Mouse (Mus musculus) midbrain, embryonic 11.5 days (tissue): ENCODE measurements around the gene Olfr553. TPM values are rescaled to one million over a fixed set of nuclear protein-coding genes. Genes with fewer than 3 reads are reported as not detected.
"Not testable (repeated sequence)": the region's sequence is repeated elsewhere in the genome, so short reads cannot be mapped to it uniquely, and the experiment has no call there.

ENCODE experiments used
- ATAC-seq: fragments of 200-750 bp; cut with Nextera tagmentation; 2 replicates; pipeline ENCODE4 v1.8.0; 2017; ENCODE audit warnings: moderate TSS enrichment, moderate library complexity; ENCODE audit not compliant: low FRiP score
- DNase-seq: peaks from one replicate; pipeline ENCODE4 v3.0.0; 2015; ENCODE audit warnings: low spot score; ENCODE audit errors: missing footprints
- H3K27ac ChIP-seq: fragments of 300-500 bp; sonication (generic); 2 replicates; pipeline ENCODE4 v1.5.1; 2014; ENCODE audit warnings: low read depth, low read length
- H3K27me3 ChIP-seq: fragments of 300-500 bp; sonication (generic); 2 replicates; pipeline ENCODE4 v1.6.1; 2014; ENCODE audit warnings: mild to moderate bottlenecking, low read length, moderate library complexity, mixed read lengths; ENCODE audit not compliant: control insufficient read depth, insufficient read depth
- H3K36me3 ChIP-seq: fragments of 300-500 bp; sonication (generic); 2 replicates; pipeline ENCODE4 v1.6.1; 2014; ENCODE audit warnings: mild to moderate bottlenecking, low read length, moderate library complexity, mixed read lengths; ENCODE audit not compliant: control insufficient read depth, insufficient read depth
- H3K4me1 ChIP-seq: fragments of 300-500 bp; sonication (generic); 2 replicates; pipeline ENCODE4 v1.6.1; 2014; ENCODE audit warnings: low read length; ENCODE audit not compliant: control insufficient read depth, insufficient read depth
- H3K4me2 ChIP-seq: fragments of 300-500 bp; sonication (generic); 2 replicates; pipeline ENCODE4 v1.6.1; 2014; ENCODE audit warnings: mild to moderate bottlenecking, moderate library complexity
- H3K4me3 ChIP-seq: fragments of 300-500 bp; sonication (generic); 2 replicates; pipeline ENCODE4 v1.5.1; 2014; ENCODE audit warnings: low read depth, low read length
- H3K9ac ChIP-seq: fragments of 300-500 bp; sonication (generic); 2 replicates; pipeline ENCODE4 v1.6.1; 2014; ENCODE audit warnings: low read length
- H3K9me3 ChIP-seq: fragments of 300-500 bp; sonication (generic); 2 replicates; pipeline ENCODE4 v1.6.1; 2016; ENCODE audit warnings: low read length; ENCODE audit not compliant: control insufficient read depth
- WGBS: fragments of 180-500 bp; shearing (Covaris S2); extraction: QIAGEN DNeasy Blood & Tissue Kit; methylation state at CpG from one replicate; pipeline ENCODE4 v1.1.7; 2014; 5-methylcytosine and 5-hydroxymethylcytosine counted together
- polyA plus RNA-seq: library from polyadenylated mRNA; unstranded; fragments of >200 nt; fragmentation: Nextera tagmentation; extraction: Ambion mirVana; gene quantifications from 2 replicates; pipeline ENCODE4 v1.2.1, GENCODE M21; 2014

Gene Olfr553
- polyA plus RNA-seq = not detected in 2 replicates

GRCm38 (mm10) chr7:102618118-102618517 lies at the start of gene Olfr553:
Gene Olfr553, minus strand, starts transcription at chr7:102618218.
- no peak within 1 kb of the TSS for H3K4me3 ChIP-seq
- no peaks in the 10 kb centered on the region for H3K36me3 ChIP-seq

GRCm38 (mm10) chr7:102665378-102665777 lies 47.4 kb upstream of the Olfr553 start:
- ATAC-seq (no peak), DNase-seq (peak; percentile 87)
- Histone ChIP-seq H3K4me1 (no peaks in the 10 kb centered on the region), H3K27ac (no peak overlapping the region), H3K9ac (no peak overlapping the region), H3K27me3 (no peaks in the 10 kb centered on the region), H3K9me3 (no peaks in the 10 kb centered on the region), H3K36me3 (no peaks in the 10 kb centered on the region), H3K4me3 (no peak overlapping the region), H3K4me2 (no peak overlapping the region)
- 57% methylated on average over 2 of the region's 2 CpGs for WGBS

More at GRCm38 (mm10) chr7:102618118-102618517, at the start of gene Olfr553:
- Histone ChIP-seq H3K27me3 (no peaks in the 10 kb centered on the region), H3K4me2 (no peak within 1 kb of the TSS), H3K9me3 (no peaks in the 10 kb centered on the region), H3K9ac (no peak within 1 kb of the TSS), H3K27ac (no peak within 1 kb of the TSS), H3K4me1 (no peaks in the 10 kb centered on the region)
- ATAC-seq (no peak), DNase-seq (no peak)

DNA sequence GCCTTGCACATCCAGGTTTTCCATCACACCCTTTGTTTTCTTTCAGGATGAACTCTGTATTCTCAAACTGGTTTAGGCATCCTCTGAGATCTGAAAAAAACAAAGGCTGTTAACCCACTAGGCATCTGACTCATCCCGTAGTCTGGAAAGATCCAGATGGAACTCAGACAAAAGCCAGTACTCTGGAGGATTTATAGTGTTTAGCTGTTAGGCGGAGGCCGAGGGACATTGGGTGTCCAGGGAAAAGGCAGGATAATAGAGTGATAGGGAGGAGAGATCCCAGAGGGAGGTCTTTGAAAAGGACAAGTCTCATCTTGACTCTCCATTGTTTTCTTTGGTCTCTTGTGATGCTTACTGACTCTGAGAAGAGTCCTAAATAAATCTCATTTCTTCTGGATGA lies 46.6 kb upstream of the Olfr553 start, which contains the start of gene Olfr556:
Olfr556 (plus strand) TSS at position 301 of the 400 bp plus-strand sequence.
- no peaks in the 10 kb centered on the region for H3K27me3 ChIP-seq
- H3K9ac ChIP-seq = no peak within 1 kb of the TSS
- no peaks in the 10 kb centered on the region for H3K9me3 ChIP-seq
- no peak within 1 kb of the TSS for H3K27ac ChIP-seq
- ATAC-seq (no peak), DNase-seq (no peak)
- no peaks in the 10 kb centered on the region for H3K4me1 ChIP-seq
- no peaks in the 10 kb centered on the region for H3K36me3 ChIP-seq
- H3K4me3 ChIP-seq = no peak within 1 kb of the TSS
- 40% methylated on average over 3 of the region's 3 CpGs for WGBS
- no peak within 1 kb of the TSS for H3K4me2 ChIP-seq

- Histone ChIP-seq H3K9ac (no peak within 1 kb of the TSS), H3K36me3 (no peaks in the 10 kb centered on the region), H3K4me1 (no peaks in the 10 kb centered on the region), H3K27me3 (no peaks in the 10 kb centered on the region), H3K9me3 (no peaks in the 10 kb centered on the region), H3K4me2 (no peak within 1 kb of the TSS), H3K27ac (no peak within 1 kb of the TSS), H3K4me3 (no peak within 1 kb of the TSS)
- 82% methylated on average over 1 of the region's 1 CpGs for whole genome bisulfite sequencing
- no peak for DNase-seq
- ATAC-seq = no peak
Measured at GRCm38 (mm10) chr7:102658523-102658922, 40.5 kb upstream of the Olfr553 start, which contains the start of gene Olfr555. Gene Olfr555, plus strand, starts transcription at chr7:102658823.

GRCm38 (mm10) chr7:102644945-102645344 lies 26.9 kb upstream of the Olfr553 start:
- DNase-seq, ATAC-seq, H3K36me3 ChIP-seq, H3K4me2 ChIP-seq, H3K27ac ChIP-seq, H3K4me1 ChIP-seq, H3K27me3 ChIP-seq, H3K9me3 ChIP-seq, H3K9ac ChIP-seq, H3K4me3 ChIP-seq: not testable (repeated sequence)
- 86% methylated on average over 3 of the region's 4 CpGs for WGBS

DNA sequence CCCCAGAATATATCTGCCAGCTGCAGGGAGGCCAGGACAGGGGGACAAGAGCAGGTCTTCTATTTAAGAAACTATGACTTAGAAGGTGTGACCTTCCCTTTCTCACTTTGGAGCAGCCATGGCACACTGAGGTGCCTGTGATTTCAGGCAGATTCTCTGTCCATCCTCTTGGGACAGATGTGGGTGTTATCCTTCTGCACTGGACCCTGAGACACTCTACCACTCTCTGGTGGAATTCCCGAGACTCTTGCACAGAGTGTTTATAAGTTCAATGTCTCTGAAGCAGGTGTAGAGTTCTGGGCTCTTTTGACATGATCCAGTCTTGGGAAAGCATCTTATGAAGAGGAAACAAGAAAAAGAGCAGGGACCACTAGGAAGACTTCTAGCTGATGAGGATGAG lies 20.1 kb upstream of the Olfr553 start, which contains the start of gene Olfr554:
Olfr554 (plus strand) TSS at position 301 of the 400 bp plus-strand sequence.
- Histone ChIP-seq H3K36me3 (no peaks in the 10 kb centered on the region), H3K4me3 (no peak within 1 kb of the TSS), H3K4me2 (no peak within 1 kb of the TSS), H3K27ac (no peak within 1 kb of the TSS), H3K9me3 (no peaks in the 10 kb centered on the region), H3K9ac (no peak within 1 kb of the TSS), H3K27me3 (no peaks in the 10 kb centered on the region), H3K4me1 (no peaks in the 10 kb centered on the region)
- 77% methylated on average over 1 of the region's 1 CpGs for WGBS
- ATAC-seq = no peak
- no peak for DNase-seq

GRCm38 (mm10) chr7:102636665-102637064 lies 18.6 kb upstream of the Olfr553 start:
- no peaks in the 10 kb centered on the region for H3K27me3 ChIP-seq
- no peak overlapping the region for H3K27ac ChIP-seq
- no peaks in the 10 kb centered on the region for H3K4me1 ChIP-seq
- no peaks in the 10 kb centered on the region for H3K36me3 ChIP-seq
- ATAC-seq = no peak
- H3K9ac ChIP-seq = no peak overlapping the region
- no peak overlapping the region for H3K4me2 ChIP-seq
- H3K4me3 ChIP-seq = no peak overlapping the region
- no peaks in the 10 kb centered on the region for H3K9me3 ChIP-seq
- 34% methylated on average over 3 of the region's 3 CpGs for WGBS
- no peak for DNase-seq

- H3K27me3 ChIP-seq, H3K4me1 ChIP-seq, H3K36me3 ChIP-seq, H3K4me3 ChIP-seq, H3K27ac ChIP-seq, ATAC-seq, DNase-seq, H3K9ac ChIP-seq, H3K9me3 ChIP-seq, H3K4me2 ChIP-seq: not testable (repeated sequence)
- 86% methylated on average over 17 of the region's 19 CpGs for WGBS
Measured at GRCm38 (mm10) chr7:102620368-102620767, 2.4 kb upstream of the Olfr553 start.

DNA sequence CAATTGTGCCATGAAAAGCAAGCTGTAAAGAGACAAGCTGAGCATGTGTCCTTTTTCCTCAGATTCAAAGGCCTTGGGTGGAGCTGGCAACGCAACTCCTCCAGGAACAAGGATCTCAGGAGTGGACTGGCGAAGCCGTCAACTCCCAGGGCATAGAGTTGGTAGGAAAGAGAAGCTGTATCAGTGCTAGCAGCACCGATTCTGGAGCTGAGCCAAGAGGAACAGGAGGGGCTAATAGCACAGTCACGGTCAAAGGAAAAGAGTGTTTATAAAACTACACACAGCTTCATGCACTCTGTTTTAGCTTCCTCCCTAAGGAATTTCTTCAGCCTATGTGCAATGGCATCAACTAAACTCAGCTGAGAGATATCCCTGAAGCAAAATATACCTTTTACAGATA lies 1.6 kb upstream of the Olfr553 start:
- H3K4me3 ChIP-seq = no peak overlapping the region
- no peak overlapping the region for H3K4me2 ChIP-seq
- ATAC-seq (no peak), DNase-seq (no peak)
- no peak overlapping the region for H3K9ac ChIP-seq
- no peaks in the 10 kb centered on the region for H3K36me3 ChIP-seq
- no peaks in the 10 kb centered on the region for H3K27me3 ChIP-seq
- no peaks in the 10 kb centered on the region for H3K4me1 ChIP-seq
- no peak overlapping the region for H3K27ac ChIP-seq
- 82% methylated on average over 5 of the region's 5 CpGs for whole genome bisulfite sequencing
- H3K9me3 ChIP-seq = no peaks in the 10 kb centered on the region
